Mouse (Mus musculus) G1E (cell line): ENCODE measurements around the gene Gm10964.

Source experiments
- CTCF ChIP-seq: IDR thresholded peaks from 2 replicates; pipeline ENCODE4 v1.5.1; 2012; ENCODE audit warnings: low read depth, low read length, inconsistent platforms, mixed read lengths
- GATA1 ChIP-seq: IDR thresholded peaks from 2 replicates; pipeline ENCODE4 v1.6.1; 2012; ENCODE audit warnings: borderline replicate concordance, low read length, inconsistent platforms, mixed read lengths
- GATA2 ChIP-seq: IDR thresholded peaks from 2 replicates; pipeline ENCODE4 v1.6.1; 2012; ENCODE audit warnings: low read depth, low read length, inconsistent platforms, borderline replicate concordance
- POLR2AphosphoS5 ChIP-seq: IDR thresholded peaks from 2 replicates; pipeline ENCODE4 v1.6.1; 2012; ENCODE audit warnings: low read depth, low read length, inconsistent platforms; ENCODE audit not compliant: insufficient replicate concordance

- TF ChIP-seq CTCF (no peak), GATA1 (no peak), POLR2AphosphoS5 (no peak), GATA2 (no peak)
These were observed 34.5 kb upstream of the Gm10964 start for GRCm38 (mm10) chr3:103704661-103705060.
